Mouse (Mus musculus) mature B cell (primary cell): ENCODE measurements around the gene Olfr1495.
"Not testable (repeated sequence)": the region's sequence is repeated elsewhere in the genome, so short reads cannot be mapped to it uniquely, and the experiment has no call there.

Source experiments
- in situ Hi-C: fragments of 300-500 bp; cut with MboI; formaldehyde crosslinking; loops from 2 replicates; pipeline ENCODE4 v1.14.3; 2019

The Olfr1495 gene

GRCm38 (mm10) chr19:13764306-13764705 is at the start of gene Olfr1495:
Olfr1495 (plus strand) TSS chr19:13764606.
- in situ Hi-C loops: no loop called here

- in situ Hi-C loops: no loop called here
Observed at GRCm38 (mm10) chr19:13722978-13723377, 41.4 kb upstream of the Olfr1495 start, which contains the start of gene Olfr1493-ps1. Olfr1493-ps1 (plus strand) TSS chr19:13723278.

DNA sequence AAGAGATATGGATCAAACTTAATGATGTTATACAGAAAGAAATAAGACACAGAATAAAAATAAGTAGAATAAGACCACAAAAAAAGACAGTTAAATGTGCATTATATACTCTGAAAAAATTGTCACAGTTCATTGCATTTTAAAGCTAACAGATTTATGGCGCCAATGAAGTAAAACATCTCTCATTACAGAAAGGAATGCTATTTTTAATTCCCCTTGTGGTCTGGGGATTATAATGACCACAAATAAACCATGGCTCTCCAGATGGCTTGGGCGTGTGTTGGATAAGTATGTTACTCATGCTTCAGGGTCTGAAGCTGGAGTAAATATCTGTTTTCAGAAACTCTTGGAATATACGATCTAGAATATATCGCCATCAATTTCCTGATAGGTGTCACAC is 25.0 kb upstream of the Olfr1495 start, which contains the start of gene Olfr1494:
Olfr1494 (plus strand) TSS at position 301 of the 400 bp plus-strand sequence.
- in situ Hi-C loops: no loop called here

- in situ Hi-C loops: no loop called here
Observed at GRCm38 (mm10) chr19:13749366-13749765, 15.0 kb upstream of the Olfr1495 start.

GRCm38 (mm10) chr19:13768565-13769276 is 4.3 kb downstream of the Olfr1495 start:
- in situ Hi-C loops: no loop called here

- in situ Hi-C loops: no loop called here
Observed at GRCm38 (mm10) chr19:13777578-13777977, 13.2 kb downstream of the Olfr1495 start, which contains the start of gene Olfr1496. Olfr1496 (plus strand) TSS chr19:13777878.

DNA sequence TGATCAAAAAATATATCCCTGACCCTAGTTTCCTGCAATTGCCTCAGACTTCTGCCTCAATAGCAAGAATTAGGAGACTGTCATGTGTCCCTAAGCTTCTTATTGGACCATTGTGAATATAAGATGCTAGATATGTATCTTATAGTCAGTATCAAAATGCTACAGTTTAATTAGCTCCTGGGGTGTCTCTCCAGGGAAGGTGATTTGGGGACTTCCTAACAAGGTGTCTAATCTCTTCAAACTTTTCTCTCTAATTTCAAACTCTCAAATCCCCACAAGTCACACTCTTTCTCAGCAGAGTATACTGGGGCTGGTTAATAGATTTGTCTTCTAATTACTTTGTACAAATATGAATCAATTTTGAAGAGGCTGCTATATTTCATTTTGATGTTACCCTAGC is 33.7 kb downstream of the Olfr1495 start, which contains the start of gene Olfr1497:
Olfr1497 (minus strand) TSS at position 101 of the 400 bp plus-strand sequence.
- in situ Hi-C loops: no loop called here

- in situ Hi-C loops: not testable (repeated sequence)
Observed at GRCm38 (mm10) chr19:13805486-13805885, 41.1 kb downstream of the Olfr1495 start.

GRCm38 (mm10) chr19:13812823-13813222 is 48.4 kb downstream of the Olfr1495 start:
- in situ Hi-C loops: no loop called here

- in situ Hi-C loops: no loop called here
Observed at GRCm38 (mm10) chr19:13818827-13819226, 54.4 kb downstream of the Olfr1495 start.

- in situ Hi-C loops: no loop called here
Observed at GRCm38 (mm10) chr19:13819347-13819746, 54.9 kb downstream of the Olfr1495 start, which contains the start of gene Olfr1499. Olfr1499 (minus strand) TSS chr19:13819447.
